Mouse (Mus musculus) ES-E14 (cell line): Measurements from ENCODE around the gene Cdh18. TPM values are rescaled to one million over a fixed set of nuclear protein-coding genes. Genes with fewer than 3 reads are reported as not detected.

Source experiments
- DNase-seq: peaks from one replicate; pipeline ENCODE4 v3.0.0-alpha.2; 2013; ENCODE audit warnings: low read depth, low spot score
- H3K27ac ChIP-seq: 2 replicates; pipeline ENCODE4 v1.5.1; 2012; ENCODE audit warnings: low read depth, mild to moderate bottlenecking, low read length, moderate library complexity, mixed read lengths; ENCODE audit not compliant: poor library complexity, insufficient read depth, severe bottlenecking
- H3K36me3 ChIP-seq: 2 replicates; pipeline ENCODE4 v1.6.1; 2012; ENCODE audit warnings: mild to moderate bottlenecking, low read length, moderate library complexity, mixed read lengths; ENCODE audit not compliant: control insufficient read depth, poor library complexity, insufficient read depth, severe bottlenecking
- H3K4me1 ChIP-seq, 2 experiments: fragments of 150-350 bp in 1 of 2; sonication (generic) in 1 of 2; 2 replicates each; pipeline ENCODE4 v1.6.1; 2012; ENCODE audit warnings: low read length in 2 of 2, mild to moderate bottlenecking in 1 of 2, mixed read lengths in 1 of 2; ENCODE audit not compliant: control insufficient read depth in 2 of 2, insufficient read depth in 2 of 2, poor library complexity in 1 of 2
- H3K4me3 ChIP-seq, 2 experiments: fragments of 150-350 bp in 1 of 2; sonication (generic) in 1 of 2; 2 replicates each; pipeline ENCODE4 v1.5.1; 2012; ENCODE audit warnings: low read length in 2 of 2, low read depth in 1 of 2, mild to moderate bottlenecking in 1 of 2, mixed read lengths in 1 of 2; ENCODE audit not compliant: insufficient read depth in 1 of 2, poor library complexity in 1 of 2, severe bottlenecking in 1 of 2
- H3K9ac ChIP-seq: 2 replicates; pipeline ENCODE4 v1.6.1; 2012; ENCODE audit warnings: low read depth, mild to moderate bottlenecking, low read length, mixed read lengths; ENCODE audit not compliant: poor library complexity, insufficient read depth, severe bottlenecking
- H3K9me3 ChIP-seq: fragments of 150-350 bp; sonication (generic); 2 replicates; pipeline ENCODE4 v1.6.1; 2012; ENCODE audit warnings: low read depth, mild to moderate bottlenecking, low read length; ENCODE audit not compliant: control insufficient read depth, insufficient read depth
- CHD2 ChIP-seq: IDR thresholded peaks from 2 replicates; pipeline ENCODE4 v1.6.1; 2014; ENCODE audit warnings: mild to moderate bottlenecking, low read depth, low read length, inconsistent platforms
- HCFC1 ChIP-seq: IDR thresholded peaks from 2 replicates; pipeline ENCODE4 v1.6.1; 2012; ENCODE audit warnings: low read length, inconsistent platforms, borderline replicate concordance; ENCODE audit not compliant: insufficient read depth
- MAFK ChIP-seq: IDR thresholded peaks from 2 replicates; pipeline ENCODE4 v1.6.1; 2014; ENCODE audit warnings: mild to moderate bottlenecking, low read depth, low read length, inconsistent platforms; ENCODE audit not compliant: insufficient read depth
- ZC3H11A ChIP-seq: IDR thresholded peaks from 2 replicates; pipeline ENCODE4 v1.6.1; 2012; ENCODE audit warnings: low read depth, mild to moderate bottlenecking, inconsistent platforms, low read length, borderline replicate concordance
- ZNF384 ChIP-seq: IDR thresholded peaks from 2 replicates; pipeline ENCODE4 v1.6.1; 2012; ENCODE audit warnings: low read depth, low read length, inconsistent platforms
- in situ Hi-C, 2 experiments: fragments of 600-800 bp; cut with MboI; formaldehyde crosslinking; loops; one replicate each; pipeline ENCODE4 v1.15.1; 2025; ENCODE audit warnings: low sequenced_read_pairs in 2 of 2, inconsistent platforms in 1 of 2; ENCODE audit not compliant: unreplicated experiment in 2 of 2
- total RNA-seq: library from RNA; depleted of rRNA; stranded (reverse); fragments of 300-350 nt; gene quantifications from 2 replicates; pipeline ENCODE4 v1.2.3, GENCODE M21; 2012

The Cdh18 gene
- total RNA-seq, 1 experiment: 0.54 TPM

DNA sequence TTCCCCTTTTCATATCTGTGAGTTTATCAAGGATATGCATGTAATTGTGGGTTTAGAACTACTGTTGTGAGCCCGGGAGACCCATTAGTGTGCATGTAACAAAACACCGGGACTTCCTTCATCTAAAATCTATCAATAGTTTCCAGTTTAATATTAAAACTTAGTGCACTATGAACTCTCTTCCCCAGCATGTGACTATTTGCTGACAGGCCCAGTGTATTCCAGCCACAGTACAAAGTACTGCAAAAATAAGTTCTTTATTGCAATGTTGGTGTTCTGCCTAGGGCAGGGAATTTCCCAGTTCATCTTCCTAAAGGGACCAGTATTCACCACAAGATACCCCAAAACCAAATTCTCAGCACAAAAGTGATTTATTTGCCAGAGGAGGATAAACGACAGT, 243.0 kb downstream of the Cdh18 start:
- Histone ChIP-seq H3K9ac (no peak overlapping the region), H3K9me3 (no peaks in the 10 kb centered on the region), H3K4me1 (no peaks in the 10 kb centered on the region), H3K4me3 (no peak overlapping the region), H3K36me3 (no peaks in the 10 kb centered on the region), H3K27ac (no peak overlapping the region)
- no peak for DNase-seq
- no peak for TF ChIP-seq ZC3H11A
- no peak for TF ChIP-seq HCFC1
- TF ChIP-seq ZNF384: no peak
- TF ChIP-seq MAFK: no peak
- TF ChIP-seq CHD2: no peak
- in situ Hi-C loops: no loop called here

DNA sequence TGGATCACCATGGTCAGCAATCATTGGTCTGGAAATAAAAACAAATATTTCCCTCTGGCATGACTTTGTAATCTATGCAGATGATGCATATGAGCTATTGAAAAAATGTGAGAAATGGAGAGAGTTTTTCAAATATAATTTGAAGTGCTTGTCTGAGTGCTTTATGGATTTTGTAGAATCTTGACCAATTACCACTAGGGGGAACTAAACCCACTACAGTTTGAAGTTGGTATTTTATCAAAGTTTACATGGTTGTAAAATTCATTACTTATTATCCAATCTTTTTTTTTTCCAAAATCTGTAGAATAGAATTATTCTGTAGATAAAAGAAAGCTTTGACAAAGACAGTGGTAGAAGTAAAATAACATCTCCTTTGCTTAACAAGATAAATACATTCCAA, 284.3 kb downstream of the Cdh18 start:
- Histone ChIP-seq H3K4me3 (no peak overlapping the region), H3K9me3 (no peaks in the 10 kb centered on the region), H3K27ac (no peak overlapping the region), H3K4me1 (no peaks in the 10 kb centered on the region), H3K9ac (no peak overlapping the region), H3K36me3 (no peaks in the 10 kb centered on the region)
- TF ChIP-seq ZNF384: no peak
- TF ChIP-seq CHD2: no peak
- DNase-seq: no peak
- in situ Hi-C loops: no loop called here

GRCm38 (mm10) chr15:22837173-22837572, 288.4 kb downstream of the Cdh18 start:
- Histone ChIP-seq H3K36me3 (no peaks in the 10 kb centered on the region), H3K9me3 (no peaks in the 10 kb centered on the region), H3K9ac (no peak overlapping the region), H3K4me3 (no peak overlapping the region), H3K27ac (no peak overlapping the region), H3K4me1 (no peaks in the 10 kb centered on the region)
- in situ Hi-C loops: no loop called here
- no peak for TF ChIP-seq HCFC1
- TF ChIP-seq ZNF384: no peak
- no peak for TF ChIP-seq CHD2
- no peak for TF ChIP-seq ZC3H11A
- TF ChIP-seq MAFK: no peak
- DNase-seq: no peak

- no peak overlapping the region for H3K9ac ChIP-seq
- no peak overlapping the region for H3K27ac ChIP-seq
- DNase-seq: no peak
- no peak overlapping the region for H3K4me3 ChIP-seq
- no peaks in the 10 kb centered on the region for H3K9me3 ChIP-seq
- in situ Hi-C loops: no loop called here
- TF ChIP-seq CHD2 (no peak), ZNF384 (no peak), MAFK (no peak), ZC3H11A (no peak), HCFC1 (no peak)
- no peaks in the 10 kb centered on the region for H3K4me1 ChIP-seq
- no peaks in the 10 kb centered on the region for H3K36me3 ChIP-seq
These were observed 308.9 kb downstream of the Cdh18 start for GRCm38 (mm10) chr15:22857704-22858103.

GRCm38 (mm10) chr15:22870679-22871078, 321.9 kb downstream of the Cdh18 start:
- Histone ChIP-seq H3K4me1 (no peaks in the 10 kb centered on the region), H3K9me3 (no peaks in the 10 kb centered on the region), H3K9ac (no peak overlapping the region), H3K36me3 (no peaks in the 10 kb centered on the region), H3K27ac (no peak overlapping the region), H3K4me3 (no peak overlapping the region)
- TF ChIP-seq MAFK (no peak), ZC3H11A (no peak), CHD2 (no peak), ZNF384 (no peak), HCFC1 (no peak)
- in situ Hi-C loops: no loop called here
- DNase-seq: no peak
